8 mouse cellular contexts compared by ENCODE assay signal in the genomic region with DNA sequence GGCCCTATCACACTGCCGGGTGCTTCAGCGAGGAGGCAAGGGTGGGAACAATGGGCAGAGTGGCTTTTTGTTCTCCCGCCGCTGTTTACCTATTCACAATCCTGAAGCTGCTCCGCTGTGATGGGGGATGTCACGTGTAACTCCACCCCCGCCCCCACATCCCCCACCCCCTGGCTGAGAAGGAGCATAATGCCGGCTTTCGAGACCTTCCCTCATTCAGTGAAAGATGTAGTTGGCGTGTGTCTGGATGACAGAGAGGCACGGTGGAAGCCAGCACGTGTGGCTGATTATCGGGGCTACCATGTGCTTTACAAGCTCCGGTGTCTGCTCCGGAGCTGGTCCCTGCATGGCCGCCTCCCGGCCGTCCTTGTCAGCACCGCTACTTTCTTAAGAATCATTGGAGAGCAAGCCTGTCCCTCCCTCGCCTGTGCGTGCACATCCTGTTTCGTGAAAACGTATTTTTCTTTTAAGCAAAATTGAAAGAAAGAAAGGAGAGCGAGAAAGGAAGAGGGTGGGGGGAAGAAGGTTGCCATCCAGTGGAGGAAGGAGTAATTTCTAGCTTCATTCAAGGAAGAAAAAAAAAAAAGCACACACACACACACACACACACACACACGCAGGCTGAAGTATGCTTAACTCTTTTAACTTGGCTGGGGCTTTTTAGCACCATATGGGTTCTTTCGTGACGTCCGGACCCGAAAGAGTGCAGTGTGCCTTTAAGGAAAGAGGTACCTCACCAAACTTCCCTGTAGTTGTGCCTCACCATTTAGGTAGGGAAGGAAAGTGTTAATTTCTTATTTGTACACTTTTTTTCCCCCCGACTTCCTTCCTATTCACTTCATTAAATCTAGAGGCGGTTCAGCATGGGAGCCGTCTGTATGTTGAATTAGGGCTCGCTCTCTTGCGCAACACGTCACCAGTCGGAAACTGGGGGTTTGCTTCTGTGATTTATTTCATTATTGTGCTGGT.
A peak's percentile ranks its signal among the peaks of the same experiment; 100 is the strongest.
DNase-seq lines count a peak whose midpoint lies in the region; ATAC-seq and TF ChIP-seq lines count a peak whose summit lies in the region.

No protein-coding gene starts in this region.

- under 1% methylated on average over 36 of the region's 36 CpGs for WGBS in hindbrain, embryonic 10.5 days
- under 1% methylated on average over 36 of the region's 36 CpGs for WGBS in lung, postnatal 0 days

- ATAC-seq in lung, postnatal 0 days: peak; percentile 70

- peak overlapping the region; percentile 97 for H3K27ac ChIP-seq in hindbrain, embryonic 10.5 days
- H3K27ac ChIP-seq in lung, postnatal 0 days (ENCODE audit: low read length): peak overlapping the region; percentile 95

- H3K27me3 ChIP-seq in hindbrain, embryonic 10.5 days (ENCODE audit: insufficient read depth, poor library complexity, severe bottlenecking): no peaks in the 10 kb centered on the region
- no peaks in the 10 kb centered on the region for H3K27me3 ChIP-seq in lung, postnatal 0 days (replicated peaks; ENCODE audit: insufficient read depth, low read length)

- TF ChIP-seq CTCF in lung, postnatal 0 days (IDR thresholded peaks at IDR 0.05): peak; percentile 67

- H3K4me2 ChIP-seq in lung, postnatal 0 days (replicated peaks; ENCODE audit: low read depth, low read length): peak overlapping the region; percentile 57

- peaks cover 32% of the 10 kb centered on the region for H3K4me1 ChIP-seq in hindbrain, embryonic 10.5 days (replicated peaks)
- peaks cover 11% of the 10 kb centered on the region; the same call in 1 of the 2 replicates for H3K4me1 ChIP-seq in lung, postnatal 0 days (ENCODE audit: insufficient read depth, low read depth, low read length)

- H3K9ac ChIP-seq in lung, postnatal 0 days (replicated peaks; ENCODE audit: low read depth): peak overlapping the region; percentile 58

- DNase-seq in MEL-GATA-1-ER (ENCODE audit: extremely low read depth, low read depth): peak; percentile 67
- DNase-seq in cerebellum, adult 11-12 months: peak; percentile 67
- peak; percentile 91 for DNase-seq in forelimb bud, embryonic 11.5 days (ENCODE audit: low read depth, low spot score)
- peak; percentile 86 for DNase-seq in hindbrain, embryonic 10.5 days (ENCODE audit: low spot score)
- DNase-seq in layer of hippocampus, postnatal 10 days (ENCODE audit: low spot score in 2 of 2): peak; percentile 65 to 71
- peak; percentile 98 for DNase-seq in lung, postnatal 0 days (ENCODE audit: low spot score)
- DNase-seq in ovary, postnatal 14 days (ENCODE audit: low spot score): peak; percentile 50
- peak; percentile 71 for DNase-seq in thymus, postnatal 4 days

- no peaks in the 10 kb centered on the region for H3K9me3 ChIP-seq in hindbrain, embryonic 10.5 days
- H3K9me3 ChIP-seq in lung, postnatal 0 days (ENCODE audit: low read length): no peaks in the 10 kb centered on the region

- peak; percentile 71; the same call in 1 of the 2 replicates for TF ChIP-seq EP300 in lung, postnatal 0 days (IDR thresholded peaks at IDR 0.05)

- peak overlapping the region; percentile 58 for H3K4me3 ChIP-seq in hindbrain, embryonic 10.5 days
- peak overlapping the region; percentile 53 for H3K4me3 ChIP-seq in lung, postnatal 0 days (ENCODE audit: low read depth, low read length)

- no peaks in the 10 kb centered on the region; the same call in 1 of the 2 replicates for H3K36me3 ChIP-seq in hindbrain, embryonic 10.5 days
- no peaks in the 10 kb centered on the region for H3K36me3 ChIP-seq in lung, postnatal 0 days (ENCODE audit: insufficient read depth, low read length)

Comparison
In these comparisons a context has a peak if more than half of its experiments do, and no peak if none do; other contexts are left out.
1. Peak in every context shown above with its lines: DNase-seq, ATAC-seq, H3K4me3 ChIP-seq and H3K27ac ChIP-seq.